Mouse (Mus musculus) midbrain, embryonic 12.5 days (tissue): ENCODE measurements at regions not wholly inside any gene's neighbourhood (a gene's known extent, or its start where the extent isn't known, plus 50 kb on each side); places are given as distances from the start of the nearest gene placed in this dataset.

ENCODE experiments used
- ATAC-seq: fragments of 200-750 bp; cut with Nextera tagmentation; 2 replicates; pipeline ENCODE4 v1.8.0; 2017; ENCODE audit warnings: low read depth, moderate TSS enrichment, moderate library complexity; ENCODE audit not compliant: low FRiP score
- H3K27ac ChIP-seq: fragments of 300-500 bp; sonication (generic); replicated peaks from 2 replicates; pipeline ENCODE4 v1.5.1; 2016; ENCODE audit warnings: mild to moderate bottlenecking
- H3K27me3 ChIP-seq: fragments of 300-500 bp; sonication (generic); 2 replicates; pipeline ENCODE4 v1.6.1; 2016; ENCODE audit warnings: mild to moderate bottlenecking
- H3K36me3 ChIP-seq: fragments of 300-500 bp; sonication (generic); 2 replicates; pipeline ENCODE4 v1.6.1; 2016
- H3K4me1 ChIP-seq: fragments of 300-500 bp; sonication (generic); 2 replicates; pipeline ENCODE4 v1.6.1; 2016
- H3K4me2 ChIP-seq: fragments of 300-500 bp; sonication (generic); replicated peaks from 2 replicates; pipeline ENCODE4 v1.6.1; 2016; ENCODE audit warnings: mild to moderate bottlenecking, moderate library complexity
- H3K4me3 ChIP-seq: fragments of 300-500 bp; sonication (generic); 2 replicates; pipeline ENCODE4 v1.5.1; 2016; ENCODE audit warnings: mild to moderate bottlenecking
- H3K9ac ChIP-seq: fragments of 300-500 bp; sonication (generic); replicated peaks from 2 replicates; pipeline ENCODE4 v1.6.1; 2016; ENCODE audit warnings: mild to moderate bottlenecking, moderate library complexity
- H3K9me3 ChIP-seq: fragments of 300-500 bp; sonication (generic); 2 replicates; pipeline ENCODE4 v1.6.1; 2016; ENCODE audit warnings: mild to moderate bottlenecking
- WGBS: fragments of 180-500 bp; shearing (Covaris S2); methylation state at CpG from one replicate; pipeline ENCODE4 v1.1.7; 2016; 5-methylcytosine and 5-hydroxymethylcytosine counted together

GRCm38 (mm10) chr12:57809961-57810360 lies 246.0 kb downstream of the Ttc6 start:
- no peaks in the 10 kb centered on the region for H3K9me3 ChIP-seq
- no peak overlapping the region for H3K4me2 ChIP-seq
- WGBS: 86% methylated on average over 2 of the region's 2 CpGs
- H3K27ac ChIP-seq: no peak overlapping the region
- H3K9ac ChIP-seq: no peak overlapping the region
- no peak overlapping the region for H3K4me3 ChIP-seq
- H3K27me3 ChIP-seq: no peaks in the 10 kb centered on the region
- no peaks in the 10 kb centered on the region for H3K4me1 ChIP-seq
- ATAC-seq: no peak
- H3K36me3 ChIP-seq: no peaks in the 10 kb centered on the region

- no peaks in the 10 kb centered on the region for H3K36me3 ChIP-seq
- no peak overlapping the region for H3K9ac ChIP-seq
- H3K4me1 ChIP-seq: no peaks in the 10 kb centered on the region
- H3K4me2 ChIP-seq: no peak overlapping the region
- no peaks in the 10 kb centered on the region for H3K27me3 ChIP-seq
- ATAC-seq: no peak
- no peak overlapping the region for H3K4me3 ChIP-seq
- no peaks in the 10 kb centered on the region for H3K9me3 ChIP-seq
- 67% methylated on average over 6 of the region's 6 CpGs for WGBS
- H3K27ac ChIP-seq: no peak overlapping the region
Measured at GRCm38 (mm10) chr12:57823809-57824208, 259.9 kb downstream of the Ttc6 start.

DNA sequence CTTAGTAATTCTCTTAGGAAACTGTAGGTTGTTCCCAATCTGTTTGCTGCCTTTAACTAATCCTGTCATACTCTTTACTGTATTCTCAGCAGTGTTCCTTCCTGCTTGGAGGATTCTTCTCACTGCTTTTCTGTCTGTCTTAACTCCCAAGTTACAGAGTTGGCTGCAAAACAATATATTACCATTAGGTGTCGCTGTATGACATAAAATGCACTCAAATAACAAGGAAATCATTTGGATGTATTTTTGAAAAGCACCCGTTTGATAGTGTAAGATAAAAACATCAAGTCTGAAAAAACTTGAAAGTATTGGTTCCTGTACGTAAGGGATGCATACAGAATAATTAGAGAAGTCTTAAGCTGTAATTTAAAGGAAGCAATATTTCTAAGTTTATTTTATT lies 261.8 kb downstream of the Ttc6 start:
- Histone ChIP-seq H3K27me3 (no peaks in the 10 kb centered on the region), H3K36me3 (no peaks in the 10 kb centered on the region), H3K9me3 (no peaks in the 10 kb centered on the region), H3K4me3 (no peak overlapping the region), H3K27ac (no peak overlapping the region), H3K4me2 (no peak overlapping the region), H3K4me1 (no peaks in the 10 kb centered on the region), H3K9ac (no peak overlapping the region)
- no peak for ATAC-seq
- 24% methylated on average over 3 of the region's 3 CpGs for WGBS

- 67% methylated on average over 4 of the region's 4 CpGs for WGBS
- no peak for ATAC-seq
- H3K4me3 ChIP-seq: no peak overlapping the region
- H3K27me3 ChIP-seq: no peaks in the 10 kb centered on the region
- H3K36me3 ChIP-seq: no peaks in the 10 kb centered on the region
- H3K4me2 ChIP-seq: no peak overlapping the region
- H3K9me3 ChIP-seq: no peaks in the 10 kb centered on the region
- H3K9ac ChIP-seq: no peak overlapping the region
- H3K27ac ChIP-seq: no peak overlapping the region
- no peaks in the 10 kb centered on the region for H3K4me1 ChIP-seq
Measured at GRCm38 (mm10) chr12:57842813-57843212, 278.9 kb downstream of the Ttc6 start.

DNA sequence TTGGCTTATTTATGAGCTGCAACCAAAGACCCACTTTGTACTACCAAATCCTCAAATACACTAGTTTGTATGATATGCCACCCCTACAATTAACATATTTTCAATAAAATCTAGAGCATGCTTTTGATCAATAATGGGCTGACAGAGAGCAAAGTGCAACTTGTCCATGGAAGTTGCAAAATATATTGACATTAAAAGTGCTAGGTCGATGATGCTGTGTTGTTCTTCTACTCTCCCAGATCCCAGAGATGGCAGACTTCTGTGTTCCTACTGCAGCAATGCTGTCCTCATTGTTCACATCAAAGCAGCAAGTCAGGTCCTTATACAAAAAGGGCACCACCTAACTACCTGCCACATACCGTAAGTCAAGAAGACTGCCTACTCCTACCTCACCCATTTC lies 307.1 kb downstream of the Ttc6 start:
- H3K4me2 ChIP-seq: no peak overlapping the region
- H3K4me1 ChIP-seq: no peaks in the 10 kb centered on the region
- H3K9ac ChIP-seq: no peak overlapping the region
- H3K27me3 ChIP-seq: no peaks in the 10 kb centered on the region
- H3K36me3 ChIP-seq: no peaks in the 10 kb centered on the region
- H3K27ac ChIP-seq: no peak overlapping the region
- H3K9me3 ChIP-seq: no peaks in the 10 kb centered on the region
- no peak for ATAC-seq
- H3K4me3 ChIP-seq: no peak overlapping the region
- WGBS: 87% methylated on average over 2 of the region's 2 CpGs

GRCm38 (mm10) chr12:57890783-57891478 lies 320.6 kb upstream of the Sstr1 start:
- H3K9me3 ChIP-seq: 0 out of 2 replicates have a peak, but pooled peaks cover 2% of the 10 kb centered on the region
- H3K36me3 ChIP-seq: no peaks in the 10 kb centered on the region
- H3K27ac ChIP-seq: no peak overlapping the region
- H3K9ac ChIP-seq: no peak overlapping the region
- WGBS: 86% methylated on average over 4 of the region's 4 CpGs
- H3K4me2 ChIP-seq: no peak overlapping the region
- no peaks in the 10 kb centered on the region for H3K27me3 ChIP-seq
- H3K4me1 ChIP-seq: no peaks in the 10 kb centered on the region
- H3K4me3 ChIP-seq: no peak overlapping the region
- ATAC-seq: no peak

GRCm38 (mm10) chr12:57891556-57891955 lies 320.0 kb upstream of the Sstr1 start:
- Histone ChIP-seq H3K9me3 (0 out of 2 replicates have a peak, but pooled peaks cover 2% of the 10 kb centered on the region), H3K9ac (no peak overlapping the region), H3K36me3 (no peaks in the 10 kb centered on the region), H3K4me3 (no peak overlapping the region), H3K27me3 (no peaks in the 10 kb centered on the region), H3K27ac (no peak overlapping the region), H3K4me2 (no peak overlapping the region), H3K4me1 (no peaks in the 10 kb centered on the region)
- 90% methylated on average over 1 of the region's 1 CpGs for WGBS
- ATAC-seq: no peak

GRCm38 (mm10) chr12:57897751-57898250 lies 313.8 kb upstream of the Sstr1 start:
- H3K27me3 ChIP-seq: no peaks in the 10 kb centered on the region
- no peaks in the 10 kb centered on the region for H3K9me3 ChIP-seq
- no peak overlapping the region for H3K9ac ChIP-seq
- no peak overlapping the region for H3K4me3 ChIP-seq
- H3K4me2 ChIP-seq: no peak overlapping the region
- H3K36me3 ChIP-seq: no peaks in the 10 kb centered on the region
- ATAC-seq: no peak
- H3K27ac ChIP-seq: no peak overlapping the region
- WGBS: 80% methylated on average over 3 of the region's 3 CpGs
- H3K4me1 ChIP-seq: no peaks in the 10 kb centered on the region

GRCm38 (mm10) chr12:57904658-57905057 lies 306.9 kb upstream of the Sstr1 start:
- H3K9ac ChIP-seq: no peak overlapping the region
- H3K36me3 ChIP-seq: no peaks in the 10 kb centered on the region
- H3K4me1 ChIP-seq: no peaks in the 10 kb centered on the region
- ATAC-seq: no peak
- no peak overlapping the region for H3K4me3 ChIP-seq
- H3K27ac ChIP-seq: no peak overlapping the region
- H3K9me3 ChIP-seq: no peaks in the 10 kb centered on the region
- H3K4me2 ChIP-seq: no peak overlapping the region
- no peaks in the 10 kb centered on the region for H3K27me3 ChIP-seq
- WGBS: 77% methylated on average over 1 of the region's 1 CpGs

GRCm38 (mm10) chr12:57918211-57918610 lies 293.4 kb upstream of the Sstr1 start:
- ATAC-seq: no peak
- 96% methylated on average over 4 of the region's 4 CpGs for whole genome bisulfite sequencing

GRCm38 (mm10) chr12:57922031-57922430 lies 289.5 kb upstream of the Sstr1 start:
- 84% methylated on average over 1 of the region's 1 CpGs for WGBS
- no peaks in the 10 kb centered on the region for H3K27me3 ChIP-seq
- no peaks in the 10 kb centered on the region for H3K4me1 ChIP-seq
- no peak overlapping the region for H3K4me3 ChIP-seq
- no peak for ATAC-seq
- no peaks in the 10 kb centered on the region for H3K36me3 ChIP-seq
- no peak overlapping the region for H3K9ac ChIP-seq
- H3K4me2 ChIP-seq: no peak overlapping the region
- no peak overlapping the region for H3K27ac ChIP-seq
- H3K9me3 ChIP-seq: no peaks in the 10 kb centered on the region

More at GRCm38 (mm10) chr12:57918211-57918610, 293.4 kb upstream of the Sstr1 start:
- Histone ChIP-seq H3K4me2 (no peak overlapping the region), H3K4me3 (no peak overlapping the region), H3K27ac (no peak overlapping the region), H3K4me1 (no peaks in the 10 kb centered on the region), H3K27me3 (no peaks in the 10 kb centered on the region), H3K9ac (no peak overlapping the region), H3K9me3 (no peaks in the 10 kb centered on the region), H3K36me3 (no peaks in the 10 kb centered on the region)

GRCm38 (mm10) chr12:57924422-57924821 lies 287.1 kb upstream of the Sstr1 start:
- no peaks in the 10 kb centered on the region for H3K9me3 ChIP-seq
- 81% methylated on average over 2 of the region's 2 CpGs for WGBS
- no peak overlapping the region for H3K27ac ChIP-seq
- no peak for ATAC-seq
- H3K9ac ChIP-seq: no peak overlapping the region
- no peak overlapping the region for H3K4me2 ChIP-seq
- H3K27me3 ChIP-seq: no peaks in the 10 kb centered on the region
- no peak overlapping the region for H3K4me3 ChIP-seq
- H3K36me3 ChIP-seq: no peaks in the 10 kb centered on the region
- H3K4me1 ChIP-seq: no peaks in the 10 kb centered on the region

- H3K4me3 ChIP-seq: no peak overlapping the region
- no peaks in the 10 kb centered on the region for H3K27me3 ChIP-seq
- no peaks in the 10 kb centered on the region for H3K4me1 ChIP-seq
- no peak overlapping the region for H3K4me2 ChIP-seq
- ATAC-seq: no peak
- WGBS: 82% methylated on average over 1 of the region's 1 CpGs
- no peaks in the 10 kb centered on the region for H3K36me3 ChIP-seq
- no peak overlapping the region for H3K9ac ChIP-seq
- H3K27ac ChIP-seq: no peak overlapping the region
- H3K9me3 ChIP-seq: no peaks in the 10 kb centered on the region
Measured at GRCm38 (mm10) chr12:57926886-57927285, 284.7 kb upstream of the Sstr1 start.
